Mouse (Mus musculus): ENCODE data around the gene Lrfn1.

- no peak for TF ChIP-seq CTCF (IDR thresholded peaks at IDR 0.05; ENCODE audit: low read depth)
- no peak for TF ChIP-seq EP300 (IDR thresholded peaks at IDR 0.05; ENCODE audit: low read depth)
Measured at GRCm38 (mm10) chr7:28462769-28463168, 11.0 kb downstream of the Lrfn1 start.
